Mouse (Mus musculus) MEL (cell line): ENCODE results near the gene Gnai2. TPM values are rescaled to one million over a fixed set of nuclear protein-coding genes. Genes with fewer than 3 reads are reported as not detected.

Experiments
- DNase-seq: peaks from one replicate; pipeline ENCODE4 v3.0.0; 2011; ENCODE audit warnings: low read depth, low spot score
- H3K27ac ChIP-seq: 2 replicates; pipeline ENCODE4 v1.5.1; 2012; ENCODE audit warnings: low read depth, mild to moderate bottlenecking, control low read depth, low read length, moderate library complexity; ENCODE audit not compliant: control insufficient read depth
- H3K27me3 ChIP-seq, 2 experiments: fragments of 150-350 bp in 1 of 2; sonication (generic) in 1 of 2; 2 replicates each; pipeline ENCODE4 v1.6.1; 2012; ENCODE audit warnings: low read length in 2 of 2, mild to moderate bottlenecking in 2 of 2, improper control_type of control experiment in 1 of 2, moderate library complexity in 1 of 2; ENCODE audit not compliant: insufficient read depth in 2 of 2, control insufficient read depth in 1 of 2
- H3K36me3 ChIP-seq, 2 experiments: 2 replicates each; pipeline ENCODE4 v1.6.1; 2012 to 2014; ENCODE audit warnings: low read length in 2 of 2, improper control_type of control experiment in 1 of 2, inconsistent platforms in 1 of 2, mild to moderate bottlenecking in 1 of 2; ENCODE audit not compliant: insufficient read depth in 2 of 2, control insufficient read depth in 1 of 2
- H3K4me1 ChIP-seq, 2 experiments: fragments of 150-350 bp in 1 of 2; sonication (generic) in 1 of 2; 2 replicates each; pipeline ENCODE4 v1.6.1; 2012; ENCODE audit warnings: low read length in 2 of 2, improper control_type of control experiment in 1 of 2, mild to moderate bottlenecking in 1 of 2; ENCODE audit not compliant: insufficient read depth in 2 of 2, control insufficient read depth in 1 of 2
- H3K4me3 ChIP-seq, 2 experiments: fragments of 150-350 bp in 1 of 2; sonication (generic) in 1 of 2; 2 replicates each; pipeline ENCODE4 v1.5.1; 2012; ENCODE audit warnings: low read depth in 2 of 2, low read length in 2 of 2, mild to moderate bottlenecking in 2 of 2, moderate library complexity in 2 of 2, control low read depth in 1 of 2, improper control_type of control experiment in 1 of 2; ENCODE audit not compliant: control insufficient read depth in 1 of 2, insufficient read depth in 1 of 2
- H3K79me2 ChIP-seq: 2 replicates; pipeline ENCODE4 v1.6.1; 2012; ENCODE audit warnings: mild to moderate bottlenecking, low read length, moderate library complexity; ENCODE audit not compliant: control insufficient read depth, poor library complexity, insufficient read depth
- H3K9ac ChIP-seq: 2 replicates; pipeline ENCODE4 v1.6.1; 2012; ENCODE audit warnings: low read depth, mild to moderate bottlenecking, control low read depth, low read length, moderate library complexity; ENCODE audit not compliant: control insufficient read depth, poor library complexity, severe bottlenecking
- H3K9me3 ChIP-seq: fragments of 150-350 bp; sonication (generic); replicated peaks from 2 replicates; pipeline ENCODE4 v1.6.1; 2012; ENCODE audit warnings: mild to moderate bottlenecking, low read length, improper control_type of control experiment, moderate library complexity; ENCODE audit not compliant: insufficient read depth
- BHLHE40 ChIP-seq: IDR thresholded peaks from 2 replicates; pipeline ENCODE4 v1.6.1; 2012; ENCODE audit warnings: low read depth, mild to moderate bottlenecking, inconsistent platforms, low read length, improper control_type of control experiment, borderline replicate concordance
- CHD1 ChIP-seq: IDR thresholded peaks from 2 replicates; pipeline ENCODE4 v1.6.1; 2012; ENCODE audit warnings: low read depth, mild to moderate bottlenecking, inconsistent platforms, low read length, improper control_type of control experiment
- ELF1 ChIP-seq: IDR thresholded peaks from 2 replicates; pipeline ENCODE4 v1.6.1; 2014; ENCODE audit warnings: low read depth, mild to moderate bottlenecking, inconsistent platforms, low read length, improper control_type of control experiment, moderate library complexity
- ETS1 ChIP-seq: IDR thresholded peaks from 2 replicates; pipeline ENCODE4 v1.6.1; 2012; ENCODE audit warnings: low read depth, mild to moderate bottlenecking, inconsistent platforms, low read length, improper control_type of control experiment, moderate library complexity
- GABPA ChIP-seq: IDR thresholded peaks from 2 replicates; pipeline ENCODE4 v1.6.1; 2012; ENCODE audit warnings: low read depth, mild to moderate bottlenecking, inconsistent platforms, low read length, improper control_type of control experiment, moderate library complexity
- HCFC1 ChIP-seq: IDR thresholded peaks from 2 replicates; pipeline ENCODE4 v1.6.1; 2012; ENCODE audit warnings: low read depth, mild to moderate bottlenecking, inconsistent platforms, low read length, improper control_type of control experiment, moderate library complexity
- KAT2A ChIP-seq: conservative IDR thresholded peaks from 2 replicates; pipeline ENCODE4 v1.6.1; 2012; ENCODE audit warnings: low read depth, low read length, improper control_type of control experiment, inconsistent platforms
- MAFK ChIP-seq: IDR thresholded peaks from 2 replicates; pipeline ENCODE4 v1.6.1; 2011; ENCODE audit warnings: low read depth, mild to moderate bottlenecking, low read length, improper control_type of control experiment, borderline replicate concordance
- MAZ ChIP-seq: IDR thresholded peaks from 2 replicates; pipeline ENCODE4 v1.6.1; 2012; ENCODE audit warnings: low read depth, mild to moderate bottlenecking, inconsistent platforms, low read length, improper control_type of control experiment
- MEF2A ChIP-seq: IDR thresholded peaks from 2 replicates; pipeline ENCODE4 v1.6.1; 2014; ENCODE audit warnings: low read depth, mild to moderate bottlenecking, inconsistent platforms, low read length, improper control_type of control experiment; ENCODE audit not compliant: poor library complexity, insufficient replicate concordance, severe bottlenecking; ENCODE audit errors: extremely low read depth
- MXI1 ChIP-seq: IDR thresholded peaks from 2 replicates; pipeline ENCODE4 v1.6.1; 2011; ENCODE audit warnings: mild to moderate bottlenecking, low read depth, low read length, improper control_type of control experiment
- MYB ChIP-seq: IDR thresholded peaks from 2 replicates; pipeline ENCODE4 v1.6.1; 2011; ENCODE audit warnings: mild to moderate bottlenecking, low read depth, low read length, improper control_type of control experiment
- NELFE ChIP-seq: IDR thresholded peaks from 2 replicates; pipeline ENCODE4 v1.6.1; 2011; ENCODE audit warnings: low read depth, low read length, improper control_type of control experiment
- POLR2A ChIP-seq, 2 experiments: IDR thresholded peaks; 2 replicates each; pipeline ENCODE4 v1.6.1; 2011 to 2012; ENCODE audit warnings: low read length in 2 of 2, mild to moderate bottlenecking in 2 of 2, control low read depth in 1 of 2, improper control_type of control experiment in 1 of 2, low read depth in 1 of 2, moderate library complexity in 1 of 2; ENCODE audit not compliant: control insufficient read depth in 1 of 2, insufficient read depth in 1 of 2, poor library complexity in 1 of 2
- POLR2AphosphoS2 ChIP-seq: IDR thresholded peaks from 2 replicates; pipeline ENCODE4 v1.6.1; 2011; ENCODE audit warnings: low read length, improper control_type of control experiment
- POLR2AphosphoS5 ChIP-seq: IDR thresholded peaks from 2 replicates; pipeline ENCODE4 v1.6.1; 2012; ENCODE audit warnings: low read depth, borderline replicate concordance, mild to moderate bottlenecking, inconsistent platforms, low read length, moderate library complexity, mixed read lengths
- RCOR1 ChIP-seq: IDR thresholded peaks from 2 replicates; pipeline ENCODE4 v1.6.1; 2012; ENCODE audit warnings: low read depth, mild to moderate bottlenecking, inconsistent platforms, low read length, improper control_type of control experiment
- SIN3A ChIP-seq: IDR thresholded peaks from 2 replicates; pipeline ENCODE4 v1.6.1; 2012; ENCODE audit warnings: low read length, improper control_type of control experiment, inconsistent platforms
- TBP ChIP-seq: IDR thresholded peaks from 2 replicates; pipeline ENCODE4 v1.8.0; 2011; ENCODE audit warnings: low read depth, low read length, improper control_type of control experiment
- TCF12 ChIP-seq: IDR thresholded peaks from 2 replicates; pipeline ENCODE4 v1.6.1; 2014; ENCODE audit warnings: low read depth, mild to moderate bottlenecking, inconsistent platforms, low read length, improper control_type of control experiment, moderate library complexity
- USF1 ChIP-seq: IDR thresholded peaks from 2 replicates; pipeline ENCODE4 v1.6.1; 2014; ENCODE audit warnings: low read depth, mild to moderate bottlenecking, inconsistent platforms, low read length, improper control_type of control experiment, moderate library complexity
- ZC3H11A ChIP-seq: IDR thresholded peaks from 2 replicates; pipeline ENCODE4 v1.6.1; 2012; ENCODE audit warnings: low read depth, mild to moderate bottlenecking, inconsistent platforms, low read length, improper control_type of control experiment
- ZKSCAN1 ChIP-seq: IDR thresholded peaks from 2 replicates; pipeline ENCODE4 v1.6.1; 2012; ENCODE audit warnings: low read depth, mild to moderate bottlenecking, inconsistent platforms, low read length, improper control_type of control experiment, moderate library complexity
- ZMIZ1 ChIP-seq: IDR thresholded peaks from 2 replicates; pipeline ENCODE4 v1.6.1; 2012; ENCODE audit warnings: low read depth, mild to moderate bottlenecking, inconsistent platforms, low read length, improper control_type of control experiment, moderate library complexity
- polyA plus RNA-seq, 2 experiments: library from polyadenylated mRNA; stranded (reverse) in 1 of 2; unstranded in 1 of 2; fragments of >175 nt in 1 of 2; fragments of >200 nt in 1 of 2; gene quantifications; 2 replicates each; pipeline versions ENCODE4 v1.2.1 to v1.2.4; 2012; ENCODE audit warnings: low replicate concordance in 2 of 2, low read depth in 1 of 2; ENCODE audit not compliant: insufficient read length in 2 of 2, insufficient read depth in 1 of 2, missing spikeins in 1 of 2
- total RNA-seq: library from RNA; depleted of rRNA; stranded (reverse); fragments of 300-350 nt; gene quantifications from 2 replicates; pipeline ENCODE4 v1.2.3, GENCODE M21; 2012

Gene Gnai2
- total and polyA plus RNA-seq, 3 experiments: 129 to 335 (median 137) TPM

- Histone ChIP-seq H3K9ac (no peak overlapping the region), H3K79me2 (peaks cover 12% of the 10 kb centered on the region; the same call in 1 of the 2 replicates), H3K27me3 (no peaks in the 10 kb centered on the region), H3K36me3 (peaks cover 1 to 11% of the 10 kb centered on the region in 2 experiments; a peak in 3 of 4 replicates), H3K4me1 (peaks cover 8 to 17% of the 10 kb centered on the region in 2 experiments), H3K9me3 (no peaks in the 10 kb centered on the region), H3K4me3 (no peak overlapping the region), H3K27ac (no peak overlapping the region)
- TF ChIP-seq MXI1: no peak
- TF ChIP-seq MAZ: no peak
- TF ChIP-seq ZKSCAN1: no peak
- no peak for TF ChIP-seq KAT2A
- TF ChIP-seq CHD1: no peak
- no peak for TF ChIP-seq POLR2AphosphoS2
- no peak for TF ChIP-seq MAFK
- no peak for TF ChIP-seq POLR2A (IDR thresholded peaks at IDR 0.05; ENCODE audit: control insufficient read depth in 1 of 2, insufficient read depth in 1 of 2, low read depth in 1 of 2, low read length in 2 of 2, poor library complexity in 1 of 2)
- no peak for TF ChIP-seq ELF1
- TF ChIP-seq TCF12: no peak
- TF ChIP-seq RCOR1: no peak
- no peak for DNase-seq
These were observed 14.2 kb downstream of the Gnai2 start for GRCm38 (mm10) chr9:107620954-107621353.

- peaks cover 5 to 8% of the 10 kb centered on the region in 2 experiments for H3K4me1 ChIP-seq
- H3K9ac ChIP-seq: no peak overlapping the region
- no peak for DNase-seq
- H3K27me3 ChIP-seq: no peaks in the 10 kb centered on the region
- H3K36me3 ChIP-seq: peaks cover 1 to 6% of the 10 kb centered on the region in 2 experiments; a peak in 3 of 4 replicates
- peaks cover 8% of the 10 kb centered on the region; the same call in 1 of the 2 replicates for H3K79me2 ChIP-seq
- no peak overlapping the region for H3K27ac ChIP-seq
- TF ChIP-seq ETS1: no peak
- no peak for TF ChIP-seq ZC3H11A
- TF ChIP-seq TCF12: no peak
- TF ChIP-seq HCFC1: no peak
- TF ChIP-seq SIN3A: no peak
- TF ChIP-seq TBP: no peak
- no peak for TF ChIP-seq POLR2AphosphoS2
- no peak for TF ChIP-seq RCOR1
- no peak for TF ChIP-seq NELFE
- TF ChIP-seq MAZ: no peak
- no peak for TF ChIP-seq ZKSCAN1
- no peak for TF ChIP-seq BHLHE40
- TF ChIP-seq ZMIZ1: no peak
- no peak for TF ChIP-seq MEF2A
- no peak for TF ChIP-seq ELF1
- no peak for TF ChIP-seq MYB
- TF ChIP-seq USF1: no peak
- no peak for TF ChIP-seq GABPA
- TF ChIP-seq POLR2AphosphoS5: no peak
- no peaks in the 10 kb centered on the region for H3K9me3 ChIP-seq
- no peak overlapping the region for H3K4me3 ChIP-seq
These were observed 15.7 kb downstream of the Gnai2 start for GRCm38 (mm10) chr9:107619546-107619879.
